Mouse (Mus musculus) heart, adult 8-10 months (tissue): ENCODE measurements around the gene Als2cr12. TPM values are rescaled to one million over a fixed set of nuclear protein-coding genes. Genes with fewer than 3 reads are reported as not detected.
"Not testable (repeated sequence)": the region's sequence is repeated elsewhere in the genome, so short reads cannot be mapped to it uniquely, and the experiment has no call there.

Experiments
- DNase-seq: peaks from one replicate; pipeline ENCODE4 v3.0.0; 2022; ENCODE audit warnings: low spot score
- total RNA-seq, 4 experiments: library from RNA; stranded (reverse); gene quantifications; 2 replicates each; pipeline ENCODE4 v1.2.4; 2022

The Als2cr12 gene
- not detected for total RNA-seq

DNA sequence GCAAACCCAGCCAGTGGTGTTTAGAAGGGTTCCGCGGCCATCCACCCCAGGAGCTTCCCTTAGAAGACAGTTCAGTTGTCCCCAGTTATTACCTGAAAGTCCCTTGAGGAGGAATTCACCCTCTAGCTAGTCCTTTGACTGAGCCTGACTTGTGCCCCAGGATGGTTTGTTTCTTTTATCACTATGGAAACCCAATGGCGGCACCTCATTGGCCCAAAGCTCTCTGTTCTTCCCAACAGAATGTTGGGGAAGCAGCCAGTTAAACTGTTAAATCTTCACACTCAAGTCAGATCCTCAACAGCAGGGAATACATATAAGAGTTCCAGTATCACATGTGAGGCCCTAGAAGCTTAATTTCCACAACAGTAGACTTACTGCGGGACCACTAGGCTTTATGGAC lies at the start of gene Als2cr12:
Gene Als2cr12, minus strand, starts transcription at position 180 of the 400 bp plus-strand sequence.
- DNase-seq = not testable (repeated sequence)

GRCm38 (mm10) chr1:58744645-58745044 lies 48.9 kb upstream of the Als2cr12 start:
- no peak for DNase-seq

- no peak for DNase-seq
Observed at GRCm38 (mm10) chr1:58743252-58743651, 47.5 kb upstream of the Als2cr12 start.

GRCm38 (mm10) chr1:58742571-58743021 lies 46.8 kb upstream of the Als2cr12 start:
- no peak for DNase-seq

DNA sequence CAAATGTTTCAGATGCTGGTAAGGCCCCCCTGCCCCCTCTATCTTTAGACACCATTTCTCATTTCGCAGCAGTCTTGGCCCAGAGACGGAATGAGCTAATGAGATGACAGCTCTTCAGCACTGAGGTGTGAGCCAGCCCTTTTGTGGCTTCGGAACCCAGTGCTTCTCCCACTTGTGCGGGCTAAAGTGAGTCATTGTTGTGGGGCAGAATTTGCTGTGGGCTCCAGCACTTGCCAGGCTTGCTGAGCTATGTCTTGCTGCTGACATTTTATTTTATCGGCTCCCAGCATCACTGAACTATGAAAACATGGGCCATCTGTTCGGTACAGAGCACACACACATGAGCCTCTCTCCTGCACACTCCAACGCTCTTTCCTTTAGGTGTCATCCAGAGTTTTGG lies 43.7 kb upstream of the Als2cr12 start:
- no peak for DNase-seq

- no peak for DNase-seq
Observed at GRCm38 (mm10) chr1:58736968-58737367, 41.2 kb upstream of the Als2cr12 start.

DNA sequence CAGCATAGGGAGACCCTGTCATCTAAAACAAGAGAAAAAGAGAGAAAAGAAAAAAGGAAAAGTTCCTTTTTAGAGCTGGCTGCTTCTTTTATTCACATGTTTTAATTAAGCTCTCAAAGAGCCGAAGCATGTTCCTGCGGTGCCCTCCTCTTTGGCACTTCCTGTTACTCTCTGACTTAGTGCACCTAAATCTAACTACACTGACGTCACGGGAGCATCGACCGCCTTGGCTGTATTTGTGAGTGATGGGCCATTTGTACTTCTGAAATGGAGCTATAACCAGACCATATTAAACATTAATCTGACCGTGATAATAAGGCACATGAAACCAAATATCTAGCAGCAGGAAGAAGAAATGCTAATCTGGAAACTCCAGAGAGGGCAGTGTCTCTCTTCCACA lies 40.2 kb upstream of the Als2cr12 start:
- DNase-seq = no peak

DNA sequence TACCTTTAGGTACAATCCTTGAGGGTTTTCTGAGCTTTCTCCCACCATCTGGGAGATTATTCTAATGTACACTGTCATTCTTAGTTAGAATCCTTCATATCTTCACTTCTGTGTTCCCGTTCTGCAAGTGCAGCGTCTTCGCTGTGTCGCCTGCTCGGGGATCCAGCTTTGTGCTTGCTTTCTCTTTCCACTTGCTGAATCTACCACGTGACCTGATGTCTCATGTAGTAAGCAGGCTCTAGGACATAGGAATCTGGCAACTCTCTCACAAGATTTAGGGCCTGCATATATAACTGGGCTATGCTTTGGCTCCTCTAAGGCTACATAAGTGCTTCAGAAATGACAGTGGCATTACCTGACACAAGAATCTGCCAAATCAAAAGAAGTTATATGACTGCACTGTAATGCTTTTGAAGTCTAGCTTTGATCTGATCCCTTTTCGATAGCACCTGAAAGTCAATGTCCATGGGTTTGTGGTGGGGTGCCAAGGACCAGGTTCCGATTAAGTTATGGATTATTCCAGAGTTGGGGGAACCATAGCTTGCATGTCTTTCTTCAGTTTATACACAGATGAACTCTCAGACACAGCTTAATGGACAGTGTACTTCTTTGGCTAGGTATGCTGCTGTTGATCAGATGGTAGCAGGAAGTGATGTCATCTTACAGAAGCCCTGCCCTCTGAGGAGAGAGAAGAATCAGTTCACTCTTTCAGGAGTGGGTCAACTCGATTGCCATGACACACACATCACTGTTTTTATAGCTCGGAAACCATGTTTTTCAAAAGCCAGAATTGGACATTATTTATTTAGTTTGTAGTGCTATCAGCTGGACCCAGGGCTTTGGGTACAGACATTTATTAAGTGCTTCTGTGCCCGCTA lies 38.5 kb upstream of the Als2cr12 start:
- no peak for DNase-seq

- DNase-seq = no peak
Observed at GRCm38 (mm10) chr1:58733636-58734035, 37.8 kb upstream of the Als2cr12 start.

DNA sequence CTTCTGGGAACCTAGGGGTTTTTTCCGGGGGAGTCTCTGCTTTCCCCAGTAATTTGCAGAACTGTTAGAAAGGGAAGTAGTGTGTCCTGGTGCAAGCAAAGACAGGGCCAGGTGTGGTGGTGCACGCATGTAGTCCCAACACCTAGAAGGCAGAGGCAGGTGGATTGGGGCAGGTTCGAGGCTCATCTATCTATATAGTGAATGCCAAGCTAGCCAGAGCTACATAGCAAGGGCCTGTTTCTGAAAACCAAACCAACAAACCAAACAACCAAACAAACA lies 32.7 kb upstream of the Als2cr12 start:
- DNase-seq = no peak

- no peak for DNase-seq
Observed at GRCm38 (mm10) chr1:58727747-58728589, 32.2 kb upstream of the Als2cr12 start.

DNA sequence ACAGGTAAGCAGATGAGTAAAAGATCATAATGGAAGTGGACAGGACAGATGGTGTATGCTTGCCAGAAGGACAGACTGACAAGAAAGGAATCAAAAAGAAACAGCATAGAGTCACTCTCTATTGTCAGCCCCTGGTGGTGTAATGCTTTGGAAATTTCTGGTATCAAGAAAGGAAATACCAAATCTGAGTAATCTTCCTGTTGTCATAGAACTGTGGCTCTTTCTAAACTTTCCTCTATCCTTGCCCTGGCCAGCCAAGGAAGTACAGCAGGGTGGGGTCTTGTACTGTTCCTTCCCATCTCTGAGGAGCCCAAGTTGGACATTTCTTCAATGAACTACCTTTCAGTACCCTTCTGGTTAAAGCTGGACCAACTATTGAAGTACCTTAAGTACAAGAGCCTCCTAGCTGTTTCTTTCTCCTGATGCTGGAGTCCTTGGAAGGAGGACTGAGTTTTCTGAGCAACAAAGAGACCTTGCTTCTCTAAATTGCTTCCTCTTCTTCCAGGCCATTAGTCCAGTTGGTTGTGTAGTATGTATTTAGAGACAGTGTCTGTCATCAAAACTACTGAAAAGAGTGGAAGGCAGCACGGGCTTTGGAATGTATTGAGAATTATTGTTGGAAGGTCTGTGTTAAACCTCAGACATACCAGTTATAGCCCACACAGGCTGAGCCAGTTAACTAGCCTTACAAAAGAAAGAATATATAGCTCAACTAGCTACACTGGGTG lies 31.4 kb upstream of the Als2cr12 start:
- peak; percentile 83 for DNase-seq

GRCm38 (mm10) chr1:58725767-58726166 lies 30.0 kb upstream of the Als2cr12 start:
- DNase-seq = no peak

- no peak for DNase-seq
Observed at GRCm38 (mm10) chr1:58725095-58725494, 29.3 kb upstream of the Als2cr12 start.

DNA sequence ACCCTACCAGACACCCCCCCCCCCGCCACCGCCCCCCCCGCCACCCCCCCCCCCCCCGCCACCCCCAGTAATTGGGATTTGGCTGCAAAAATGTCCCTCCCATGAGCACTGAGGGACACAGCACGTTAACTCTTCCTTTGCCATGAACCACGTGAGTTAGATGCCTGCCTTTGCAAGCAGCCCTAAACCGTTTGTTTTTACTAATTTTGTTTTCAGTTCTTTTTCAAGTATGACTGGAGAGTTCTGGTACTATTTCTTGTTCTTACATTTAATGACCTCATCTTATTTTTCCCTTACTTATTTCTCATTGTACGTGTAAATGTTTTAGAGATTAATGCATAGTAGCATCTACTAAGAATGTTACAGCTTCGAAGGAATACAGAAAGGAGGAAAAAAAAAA lies 28.7 kb upstream of the Als2cr12 start:
- DNase-seq = no peak

DNA sequence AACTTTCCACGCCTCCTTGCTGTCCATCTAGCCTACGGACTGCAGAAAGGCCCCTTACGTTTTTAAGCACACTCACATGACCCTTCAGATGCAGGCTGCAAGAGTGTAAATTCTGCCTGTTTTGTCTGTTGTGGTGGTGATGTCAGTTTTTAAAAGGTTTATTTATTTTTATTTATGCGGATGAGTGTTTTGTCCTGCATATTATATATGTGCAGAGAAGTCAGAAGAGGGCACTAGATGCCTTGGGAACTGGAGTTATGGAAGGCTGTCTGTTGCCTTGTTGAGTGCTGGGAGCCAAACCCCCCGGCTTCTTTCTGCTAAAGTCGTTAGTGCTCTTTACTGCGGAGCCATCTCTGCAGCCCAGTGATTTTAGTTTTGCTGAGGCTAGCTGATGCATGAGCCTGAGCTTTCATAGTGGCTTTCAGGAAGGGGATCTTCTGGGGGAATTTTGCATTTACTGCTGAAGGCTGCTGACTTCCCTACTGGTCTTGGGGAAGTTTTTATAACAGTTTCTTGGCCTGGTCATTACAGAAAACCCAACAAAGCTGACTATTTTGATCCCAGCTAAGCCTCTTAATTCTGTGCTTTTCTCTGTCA lies 28.1 kb upstream of the Als2cr12 start:
- DNase-seq = no peak

DNA sequence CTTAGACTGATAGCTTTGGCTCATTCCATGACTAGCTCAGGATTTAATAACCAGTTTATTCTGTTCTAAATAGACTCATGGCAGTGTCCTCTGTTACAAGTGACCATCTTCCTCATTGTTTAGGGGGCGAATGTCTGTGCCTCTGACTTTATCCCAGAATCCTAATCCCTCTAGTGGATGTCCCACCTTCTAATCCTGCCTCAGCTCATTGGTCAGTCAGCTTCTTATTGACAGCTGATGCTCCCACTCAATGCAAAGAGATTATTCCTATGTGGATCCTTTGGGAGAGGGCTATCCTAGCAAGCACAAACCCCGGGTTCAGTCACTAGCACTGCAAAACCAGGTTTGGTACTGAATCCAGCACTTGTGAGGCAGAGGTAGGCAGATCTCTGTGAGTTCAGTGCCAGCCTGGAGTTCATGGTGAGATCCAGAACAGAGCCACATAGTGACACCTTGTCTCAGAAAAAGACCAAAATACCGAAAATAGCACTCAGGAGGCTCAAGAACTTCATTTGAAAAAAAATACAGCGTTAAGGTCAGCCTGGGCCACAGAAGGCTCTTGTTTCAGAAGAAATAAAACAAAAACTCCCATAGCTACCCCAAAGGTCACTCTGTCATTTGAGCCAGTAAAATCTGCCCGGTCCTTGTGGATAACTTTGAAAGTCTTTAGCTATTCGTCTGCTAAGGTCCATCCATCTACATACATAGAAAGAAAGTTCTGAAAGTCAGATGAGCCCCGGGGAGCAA lies 27.4 kb upstream of the Als2cr12 start:
- DNase-seq = no peak

GRCm38 (mm10) chr1:58722115-58722938 lies 26.5 kb upstream of the Als2cr12 start:
- no peak for DNase-seq

- DNase-seq = no peak
Observed at GRCm38 (mm10) chr1:58720988-58721387, 25.2 kb upstream of the Als2cr12 start.

GRCm38 (mm10) chr1:58720090-58720489 lies 24.3 kb upstream of the Als2cr12 start:
- no peak for DNase-seq
